Comparison of ENCODE assay signal across 13 mouse cellular contexts in the genomic region with DNA sequence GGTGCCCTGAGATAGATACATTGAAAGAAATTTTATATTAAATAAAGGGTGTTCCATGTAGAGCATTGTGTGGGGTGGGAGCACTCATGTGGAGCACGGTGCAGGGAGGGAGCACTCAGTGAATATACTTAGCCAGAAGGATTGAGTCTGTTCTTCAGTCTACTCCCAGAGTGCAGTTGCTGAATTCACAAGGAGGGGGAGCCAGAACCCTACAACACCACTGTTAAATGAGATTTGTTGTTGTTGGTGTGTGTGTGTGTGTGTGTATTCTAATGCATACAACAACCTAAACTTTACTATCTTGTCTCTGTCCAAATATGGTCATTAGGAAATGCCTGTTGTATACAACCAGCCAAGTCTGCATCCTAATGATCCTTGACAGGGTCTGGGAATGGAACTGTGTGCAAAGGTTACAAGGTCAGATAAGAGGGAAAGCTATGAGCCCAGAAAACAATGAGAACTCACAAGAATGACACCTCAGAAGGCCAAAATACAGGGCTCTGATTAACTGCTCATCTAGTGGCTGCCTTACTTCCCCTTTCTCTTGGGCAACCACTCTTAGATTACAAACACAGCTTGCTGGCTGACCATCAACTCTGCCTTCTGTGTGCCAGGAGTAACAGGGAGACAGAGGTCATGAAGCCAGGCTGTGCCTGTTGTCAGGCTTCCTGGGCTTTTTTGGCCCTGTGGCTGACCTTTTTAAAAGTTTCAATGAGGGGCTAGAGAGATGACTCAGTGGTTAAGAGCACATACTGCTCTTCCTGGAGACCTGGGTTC.
DNase-seq lines count a peak whose midpoint lies in the region; ATAC-seq and TF ChIP-seq lines count a peak whose summit lies in the region.
"Had no signal": no experiment of that assay in that cellular context is flagged by ENCODE, and none has a peak within 500 bp of the region (broad histone marks: within the 10 kb centered on the region; RNA-seq: fewer than 3 reads in every experiment).

No protein-coding gene starts in this region.

- peaks cover 2% of the 10 kb centered on the region; the same call in 1 of the 2 replicates for H3K4me1 ChIP-seq in heart, adult 2 months (ENCODE audit: control insufficient read depth, insufficient read depth, low read length)
- peaks cover 11% of the 10 kb centered on the region for H3K4me1 ChIP-seq in heart, embryonic 12.5 days (replicated peaks)
- H3K4me1 ChIP-seq: forebrain, embryonic 13.5 days; hindbrain, embryonic 15.5 days had no signal

- peak; percentile 33 to 64 for DNase-seq in heart, adult 2 months
- DNase-seq in ovary, postnatal 36 days (ENCODE audit: low spot score): peak; percentile 22
- no peak for DNase-seq in ovary, postnatal 10 days (ENCODE audit: low spot score)
- peak; percentile 27 for DNase-seq in fibroblast of lung, adult 2 months (ENCODE audit: low read depth)
- DNase-seq in skeletal muscle tissue, adult 2 months (ENCODE audit: low read depth, low spot score): peak; percentile 21
- DNase-seq in cerebellum, adult 9-10 months: no peak
- DNase-seq in layer of hippocampus, adult 8-10 months (ENCODE audit: low spot score in 2 of 2): no peak
- DNase-seq: thymus, postnatal 14 days had no signal

- no peaks in the 10 kb centered on the region for H3K36me3 ChIP-seq in heart, adult 2 months (ENCODE audit: control insufficient read depth, insufficient read depth, low read length)
- H3K36me3 ChIP-seq in heart, embryonic 12.5 days: no peaks in the 10 kb centered on the region
- H3K36me3 ChIP-seq: hindbrain, embryonic 15.5 days had no signal

- no peak overlapping the region for H3K4me3 ChIP-seq in heart, adult 2 months
- no peak overlapping the region for H3K4me3 ChIP-seq in heart, embryonic 12.5 days
- H3K4me3 ChIP-seq: forebrain, embryonic 13.5 days; hindbrain, embryonic 15.5 days had no signal

- ATAC-seq in heart, embryonic 12.5 days (ENCODE audit: insufficient number of reproducible peaks, low FRiP score): no peak
- ATAC-seq: forebrain, embryonic 13.5 days had no signal

- no peak overlapping the region for H3K27ac ChIP-seq in heart, adult 2 months
- no peak overlapping the region for H3K27ac ChIP-seq in heart, embryonic 12.5 days (ENCODE audit: poor library complexity, severe bottlenecking)
- H3K27ac ChIP-seq: forebrain, embryonic 13.5 days; hindbrain, embryonic 15.5 days; macrophage had no signal

- 94% methylated on average over 1 of the region's 1 CpGs for whole genome bisulfite sequencing in heart, adult 2 months
- 76% methylated on average over 1 of the region's 1 CpGs for WGBS in heart, embryonic 12.5 days

- H3K9me3 ChIP-seq in heart, embryonic 12.5 days (replicated peaks): no peaks in the 10 kb centered on the region
- H3K9me3 ChIP-seq: forebrain, embryonic 13.5 days; hindbrain, embryonic 15.5 days had no signal

- intact Hi-C loops in heart, adult 2 months (cut with DNase I): loop anchor here (5.0 kb wide), 1 partner anchor 224 kb away; no protein-coding TSS in a partner anchor

- TF ChIP-seq POLR2A in heart, adult 2 months (IDR thresholded peaks at IDR 0.05; ENCODE audit: insufficient read depth, low read depth, low read length): no peak

- no peak overlapping the region for H3K9ac ChIP-seq in heart, adult 2 months (ENCODE audit: low read depth, low read length)
- no peak overlapping the region for H3K9ac ChIP-seq in heart, embryonic 12.5 days
- H3K9ac ChIP-seq: forebrain, embryonic 13.5 days; hindbrain, embryonic 15.5 days had no signal

- peak; percentile 45 for TF ChIP-seq CTCF in heart, adult 2 months (IDR thresholded peaks at IDR 0.05)

- 0 out of 2 replicates have a peak, but pooled peaks have one; percentile 13 for TF ChIP-seq EP300 in heart, adult 2 months (IDR thresholded peaks at IDR 0.05; ENCODE audit: insufficient read depth, low read depth, low read length)

- H3K79me2 ChIP-seq in heart, adult 2 months (replicated peaks; ENCODE audit: control insufficient read depth, insufficient read depth, low read length): no peaks in the 10 kb centered on the region

- no peak overlapping the region for H3K4me2 ChIP-seq in heart, embryonic 12.5 days
- H3K4me2 ChIP-seq: forebrain, embryonic 13.5 days; hindbrain, embryonic 15.5 days had no signal

- H3K27me3 ChIP-seq in heart, adult 2 months (ENCODE audit: control insufficient read depth, insufficient read depth, low read length): no peaks in the 10 kb centered on the region
- H3K27me3 ChIP-seq in heart, embryonic 12.5 days (replicated peaks): no peaks in the 10 kb centered on the region
- H3K27me3 ChIP-seq: CH12.LX; forebrain, embryonic 13.5 days; hindbrain, embryonic 15.5 days had no signal

Comparison
In these comparisons a context has a peak if more than half of its experiments do, and no peak if none do; other contexts are left out.
1. DNase-seq: peak in heart, adult 2 months (2 of 2), ovary, postnatal 36 days (single experiment), fibroblast of lung, adult 2 months (single experiment) and skeletal muscle tissue, adult 2 months (single experiment); none in ovary, postnatal 10 days (single experiment), cerebellum, adult 9-10 months (single experiment) and layer of hippocampus, adult 8-10 months (0 of 2).